Mouse (Mus musculus) gastrocnemius, postnatal 25 days (tissue): ENCODE results near the gene Osbpl9. TPM values are rescaled to one million over a fixed set of nuclear protein-coding genes. Genes with fewer than 3 reads are reported as not detected.

ENCODE experiments used
- DNase-seq: peaks from one replicate; pipeline ENCODE4 v3.0.0; 2022
- long read RNA-seq, 2 experiments: library from polyadenylated mRNA; stranded (forward); transcript quantifications; one replicate each; pipeline ENCODE4 v2.0.0; 2021
- total RNA-seq, 2 experiments: library from RNA; stranded (reverse); gene quantifications; 1 replicate in 1 of 2; 2 replicates in 1 of 2; pipeline ENCODE4 v1.2.3; 2021

Gene Osbpl9
- 10 to 100 TPM; 82.3 to 98.8 TPM for total RNA-seq
- long read RNA-seq, experiment 1, transcript Osbpl9-219 (24 exons, 2,903 nt): major isoform, 13 of 52 reads
- long read RNA-seq, experiment 1, partial matches to known transcripts: 20 of 52 reads
- long read RNA-seq, experiment 1, other reads (novel, unspliced or antisense): 12 of 52 reads
- long read RNA-seq, experiment 2, transcript Osbpl9-218 (23 exons, 2,408 nt): minor isoform, 6 of 83 reads
- long read RNA-seq, experiment 2, transcript Osbpl9-219 (24 exons, 2,903 nt): major isoform, 11 of 83 reads
- long read RNA-seq, experiment 2, transcript Osbpl9-213 (20 exons, 2,604 nt): minor isoform, 5 of 83 reads
- long read RNA-seq, experiment 2, partial matches to known transcripts: 30 of 83 reads
- long read RNA-seq, experiment 2, other reads (novel, unspliced or antisense): 27 of 83 reads

DNA sequence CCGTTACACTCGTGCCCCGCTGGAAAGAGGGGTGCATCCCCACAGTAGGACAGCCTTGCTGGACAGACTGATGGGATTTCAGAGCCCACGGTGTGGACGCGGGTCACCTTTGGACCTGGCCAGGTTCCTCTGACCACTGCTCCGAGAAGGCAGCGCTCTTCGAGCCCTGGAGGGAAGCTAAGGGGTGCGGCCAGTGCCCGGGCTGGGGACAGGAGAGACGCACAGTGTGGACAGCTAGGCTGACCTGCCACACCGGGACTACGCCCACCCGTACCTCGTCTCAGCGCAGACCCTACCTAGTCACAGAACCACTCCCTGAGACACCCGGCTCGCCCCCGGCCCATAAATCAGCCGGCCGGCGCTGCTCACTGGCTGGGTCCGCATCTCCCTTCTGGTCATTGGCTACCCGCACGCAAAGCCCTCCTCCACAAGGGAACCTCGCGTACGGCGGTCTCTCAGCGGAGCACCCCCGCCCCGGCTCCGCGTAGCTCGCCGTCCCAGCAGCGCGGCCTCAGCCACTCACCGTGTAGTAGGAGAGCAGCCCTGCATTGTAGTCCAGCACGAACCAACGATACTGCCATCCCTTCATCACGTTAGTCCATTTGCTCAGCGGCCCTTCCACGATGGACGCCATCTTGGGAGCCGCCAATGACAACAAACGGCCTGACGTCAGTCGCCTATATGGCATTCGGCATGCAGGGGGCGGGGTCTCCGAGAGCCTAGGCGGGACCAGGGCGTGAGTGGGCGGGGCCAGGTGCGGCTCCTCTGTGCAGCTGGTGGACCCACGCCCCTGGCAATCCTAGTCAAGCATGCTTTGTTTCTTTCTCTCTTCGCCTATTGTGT is at the start of gene Osbpl9:
TSS of gene Osbpl9 (minus strand) at position 691 of the 843 bp plus-strand sequence.
- peak; percentile 96 for DNase-seq

DNA sequence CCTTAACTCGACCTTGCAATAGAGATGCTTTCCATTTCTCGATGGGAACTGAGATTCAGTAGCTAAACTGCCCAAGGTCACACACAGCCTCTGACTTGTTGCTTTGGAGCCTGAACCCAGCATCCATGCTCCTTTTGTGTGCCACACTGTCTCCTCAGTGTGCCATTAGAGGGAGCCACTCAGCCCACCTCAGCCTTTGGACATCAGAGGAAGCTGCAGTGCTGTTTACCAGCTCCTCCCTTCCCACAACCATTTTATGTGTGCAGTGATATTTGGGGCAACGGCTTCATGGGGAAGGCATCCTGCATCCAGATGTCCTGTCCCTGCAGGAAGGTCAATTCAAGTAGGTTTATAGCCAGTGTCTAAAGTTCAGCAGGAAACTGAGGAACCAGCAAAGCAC is 49.5 kb upstream of the Osbpl9 start:
- DNase-seq: no peak

DNA sequence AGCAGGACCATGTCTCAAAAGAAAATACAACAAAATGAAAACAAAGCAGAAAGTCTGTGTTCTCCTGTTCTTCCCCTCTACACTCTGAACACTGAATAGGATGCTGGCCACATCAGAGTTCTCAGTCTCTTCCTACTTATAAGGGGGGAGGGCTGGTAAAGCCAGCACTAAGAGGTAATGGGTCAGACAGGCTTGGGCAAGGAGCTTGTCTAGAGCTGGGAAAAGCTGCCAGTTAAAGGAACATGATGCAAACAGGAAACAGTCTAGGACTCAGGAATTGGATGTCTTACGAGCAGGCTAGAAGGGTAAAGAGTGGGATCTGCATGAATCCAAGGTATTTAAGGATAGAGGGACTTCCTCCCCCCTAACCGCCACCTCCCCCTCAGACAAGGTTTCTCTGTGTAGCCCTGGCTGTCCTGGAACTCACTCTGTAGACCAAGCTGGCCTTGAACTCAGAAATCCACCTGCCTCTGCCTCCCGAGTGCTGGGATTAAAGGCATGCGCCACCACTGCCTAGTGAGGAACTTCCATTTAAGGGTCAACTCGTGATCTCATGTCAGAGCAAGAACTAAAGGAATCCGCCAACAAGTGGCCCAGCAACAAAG is 43.0 kb upstream of the Osbpl9 start:
- no peak for DNase-seq

DNA sequence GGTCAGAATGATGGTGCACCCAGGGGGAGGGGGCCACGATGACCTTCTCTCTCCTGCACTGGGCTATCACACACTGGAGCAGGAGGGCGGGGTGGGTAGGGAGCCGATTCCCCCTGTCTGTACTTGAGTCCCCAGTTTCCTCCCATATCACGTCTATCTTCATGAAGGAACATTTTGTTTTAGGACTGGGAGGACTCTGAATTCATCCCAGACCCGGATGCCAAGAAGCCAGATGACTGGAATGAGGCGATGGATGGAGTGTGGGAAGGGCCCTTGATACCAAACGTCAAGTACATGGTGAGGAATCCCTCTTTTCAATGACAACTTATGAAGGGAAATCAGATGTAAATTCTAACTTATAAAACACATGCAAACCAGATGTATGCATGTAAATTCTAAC is 42.4 kb upstream of the Osbpl9 start:
- no peak for DNase-seq

DNA sequence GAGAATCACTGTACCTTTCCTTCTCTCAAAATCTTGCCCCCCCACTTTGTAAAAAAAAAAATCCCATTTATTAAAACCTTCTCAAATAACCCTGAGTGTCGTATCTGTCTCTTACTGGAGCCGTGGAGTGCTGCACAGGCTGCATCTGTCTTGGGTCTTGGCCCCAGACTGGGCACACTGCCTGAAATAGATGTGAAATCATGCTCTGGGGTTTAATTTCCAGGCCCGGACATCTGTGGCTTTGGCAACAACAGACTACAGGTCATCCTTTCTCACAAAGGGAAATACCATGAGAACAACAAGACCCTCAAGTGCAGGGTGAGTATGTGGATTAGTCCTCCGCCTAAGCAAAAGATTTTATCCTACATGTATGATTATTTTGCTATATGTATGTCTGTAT is 39.9 kb upstream of the Osbpl9 start:
- peak; percentile 82 for DNase-seq

DNA sequence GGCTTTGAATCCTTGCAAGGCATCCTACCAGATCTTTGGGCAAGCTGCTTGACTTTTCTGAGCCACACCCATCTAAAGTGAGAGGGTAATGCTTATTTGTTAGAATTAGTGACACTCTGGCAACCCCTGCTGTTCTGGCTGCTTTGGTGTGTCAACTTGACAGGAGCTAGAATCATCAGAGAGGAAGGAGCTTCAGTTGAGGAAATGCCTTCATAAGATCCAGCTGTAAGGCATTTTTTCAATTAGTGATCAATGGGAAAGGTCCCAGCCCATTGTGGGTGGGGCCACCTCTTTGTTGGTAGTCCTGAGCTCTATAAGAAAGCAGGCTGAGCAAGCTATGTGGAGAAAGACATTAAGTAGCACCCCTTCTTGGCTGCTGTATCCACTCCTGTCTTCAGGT is 39.1 kb upstream of the Osbpl9 start:
- DNase-seq: no peak

DNA sequence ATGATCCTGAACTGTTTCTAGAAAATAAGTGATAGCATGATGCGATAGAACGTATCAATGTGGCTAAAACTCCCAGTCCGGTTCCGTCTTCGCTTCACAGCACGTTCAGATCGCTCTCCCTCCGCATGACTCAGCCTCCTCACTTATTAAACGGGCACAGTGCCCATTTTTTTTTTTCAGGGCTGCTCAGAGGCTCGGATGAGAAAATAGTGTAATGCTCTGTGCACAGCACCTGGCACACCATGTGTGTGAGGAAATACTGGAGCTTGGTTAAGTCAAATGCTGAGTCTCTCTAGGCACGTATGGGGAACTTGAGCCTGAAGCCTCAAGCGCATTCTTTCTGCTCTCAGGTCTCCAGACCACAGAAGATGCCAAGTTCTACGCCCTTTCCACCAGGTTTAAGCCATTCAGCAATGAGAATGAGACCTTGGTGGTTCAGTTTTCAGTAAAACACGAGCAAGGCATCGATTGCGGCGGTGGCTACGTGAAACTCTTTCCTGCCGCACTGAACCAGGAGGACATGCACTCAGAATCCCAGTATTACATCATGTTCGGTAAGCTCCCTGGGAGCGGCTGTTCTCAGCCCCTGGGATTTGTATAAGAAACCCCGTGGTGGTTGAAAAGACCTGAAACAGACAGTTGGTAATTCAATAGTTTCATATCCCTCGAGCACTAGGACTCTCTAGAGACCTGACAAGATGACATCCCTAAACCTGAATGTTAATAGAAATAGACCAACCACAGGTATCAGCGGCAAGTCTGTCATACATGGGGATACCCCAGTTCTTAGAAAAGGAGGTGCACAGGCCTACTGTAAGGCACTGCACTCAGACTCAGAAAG is 36.6 kb upstream of the Osbpl9 start:
- peak; percentile 44 for DNase-seq

DNA sequence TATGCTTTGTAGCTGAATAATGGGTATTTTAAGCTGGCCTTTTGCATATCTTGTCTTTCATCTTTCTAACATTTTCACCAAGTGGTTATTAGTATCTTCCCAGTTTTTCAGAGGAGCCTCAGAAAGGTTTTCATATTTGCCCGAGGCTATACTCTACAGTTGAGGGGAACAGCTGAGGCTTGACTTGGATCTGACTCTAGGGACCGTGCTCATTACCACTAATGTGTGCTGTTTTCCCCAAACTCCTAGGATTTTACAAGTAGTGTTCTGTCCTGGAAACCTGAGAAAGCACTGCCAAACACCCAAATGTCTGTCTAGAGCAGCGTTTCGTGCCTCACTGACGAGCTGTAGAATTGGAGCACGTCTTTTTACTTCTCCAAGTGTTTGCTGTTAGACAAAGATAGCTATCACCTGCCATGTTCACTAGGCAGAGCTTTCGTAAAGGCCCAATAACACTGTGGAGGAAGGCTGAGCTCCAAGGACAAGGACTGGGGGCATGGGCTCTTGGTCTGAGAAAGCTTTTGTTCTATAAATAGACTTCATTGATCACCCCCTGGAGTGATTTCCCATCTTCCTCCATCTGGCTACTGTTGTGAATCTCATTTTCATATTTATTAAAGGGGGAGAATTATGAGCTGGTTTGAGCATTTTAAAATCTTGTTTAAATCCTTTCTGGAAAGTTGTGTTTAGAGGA is 34.3 kb upstream of the Osbpl9 start:
- no peak for DNase-seq

DNA sequence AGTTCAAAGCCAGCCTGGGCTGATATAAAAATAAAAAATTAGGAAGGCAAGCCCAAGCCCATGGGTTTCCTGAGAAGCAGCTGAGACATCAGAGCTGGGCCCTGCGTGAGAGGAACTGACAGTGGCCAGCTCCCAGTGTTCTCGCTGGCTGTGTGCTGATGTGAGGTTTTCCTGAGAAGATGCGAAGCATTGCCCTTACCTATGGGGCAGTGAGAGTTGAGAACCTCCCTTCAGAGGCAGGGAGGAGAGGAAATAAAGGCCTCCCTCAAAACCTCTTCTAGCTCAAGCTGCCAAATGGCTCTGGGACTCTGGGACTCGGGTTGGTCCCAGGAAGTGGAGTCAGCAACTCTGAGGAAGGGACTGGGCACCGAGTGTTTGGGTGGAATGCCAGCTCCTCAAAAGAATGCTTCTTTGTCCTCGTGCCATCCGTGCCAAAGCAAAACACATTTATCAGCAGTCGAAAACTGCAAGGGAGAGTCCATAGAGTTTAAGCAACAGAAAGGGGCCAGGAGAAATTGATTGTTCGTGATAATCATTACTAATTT is 32.8 kb upstream of the Osbpl9 start:
- DNase-seq: no peak

DNA sequence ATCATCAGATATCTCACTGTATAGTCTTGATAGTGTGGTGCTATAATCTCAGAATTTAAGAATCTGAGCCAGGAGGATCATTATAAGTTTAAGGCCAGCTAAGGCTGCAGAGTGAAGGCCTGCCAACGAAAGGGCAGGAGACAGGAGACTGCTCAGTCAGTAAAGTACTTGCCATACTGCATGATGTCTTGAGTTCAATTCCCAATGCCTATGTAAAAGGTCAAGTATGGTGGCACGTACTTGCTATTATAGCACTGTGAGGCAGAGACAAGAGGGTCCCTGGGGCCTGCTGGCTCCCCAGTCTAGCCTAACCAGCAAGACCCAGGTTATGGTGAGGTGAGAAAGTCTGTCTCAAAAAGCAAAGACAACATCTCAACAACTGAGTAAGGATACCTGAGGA is 32.1 kb upstream of the Osbpl9 start, which contains the start of gene Calr4:
TSS of gene Calr4 (plus strand) at position 301 of the 400 bp plus-strand sequence.
- no peak for DNase-seq

DNA sequence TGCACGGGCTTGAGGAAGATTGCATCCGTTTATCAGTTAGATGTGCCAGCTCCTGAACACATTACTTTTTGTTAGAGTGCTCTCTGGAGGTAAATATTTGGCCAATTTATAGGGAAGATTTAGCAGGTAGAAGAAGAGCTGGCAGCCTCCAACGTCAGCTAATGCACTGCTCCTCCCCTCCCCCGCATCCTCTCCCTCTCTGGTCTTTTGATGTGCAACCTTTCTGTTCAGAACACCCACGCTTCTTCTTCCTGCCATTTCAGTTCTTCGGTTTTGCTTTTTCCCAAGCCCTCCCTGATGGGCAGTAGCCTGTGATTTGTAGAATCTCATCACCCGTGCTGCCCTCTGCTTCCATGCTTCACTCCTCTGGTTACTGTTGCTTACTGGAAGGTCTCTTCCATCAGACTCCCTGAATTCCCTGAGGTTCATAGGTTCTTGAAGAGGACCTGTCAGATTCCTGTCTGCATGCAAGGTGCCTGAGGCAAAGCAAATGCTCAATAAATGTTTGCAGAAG is 27.8 kb upstream of the Osbpl9 start:
- DNase-seq: no peak

DNA sequence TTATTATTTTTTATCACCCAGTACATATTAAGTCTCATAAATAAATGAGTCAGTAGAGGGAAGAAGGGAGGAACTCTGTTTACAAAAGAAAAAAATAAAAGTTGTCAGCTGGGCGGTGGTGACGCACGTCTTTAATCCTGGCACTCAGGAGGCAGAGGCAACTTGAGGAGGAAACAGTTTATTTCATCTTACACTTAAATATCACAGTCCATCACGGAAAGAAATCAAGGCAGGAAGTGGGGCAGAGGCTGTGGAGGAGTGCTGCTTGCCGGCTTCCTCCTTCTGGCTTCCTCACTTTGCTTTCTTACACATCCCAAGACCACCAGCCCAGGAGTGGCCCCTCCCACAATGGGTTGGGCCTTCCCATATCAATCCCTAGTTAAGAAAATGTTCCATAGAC is 24.0 kb upstream of the Osbpl9 start:
- no peak for DNase-seq

DNA sequence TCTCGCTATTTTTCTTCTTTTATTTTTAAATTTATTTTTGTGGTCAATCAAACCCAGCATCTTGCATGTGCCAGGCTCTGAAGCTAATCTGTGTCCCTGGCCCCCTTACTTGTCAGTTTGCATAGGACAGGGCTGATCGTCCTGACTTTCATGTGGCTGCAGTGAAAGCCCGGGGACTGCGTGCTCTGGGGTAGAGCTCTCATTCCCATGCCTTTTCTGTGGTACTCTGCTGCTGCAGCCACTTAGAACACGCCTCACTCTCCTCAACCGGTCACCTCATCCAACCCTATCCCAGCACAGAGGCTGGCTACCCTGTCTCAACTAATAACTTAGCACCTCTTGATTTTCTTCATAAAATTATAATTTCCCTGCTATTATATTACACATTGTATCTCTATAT is 23.5 kb upstream of the Osbpl9 start:
- no peak for DNase-seq

DNA sequence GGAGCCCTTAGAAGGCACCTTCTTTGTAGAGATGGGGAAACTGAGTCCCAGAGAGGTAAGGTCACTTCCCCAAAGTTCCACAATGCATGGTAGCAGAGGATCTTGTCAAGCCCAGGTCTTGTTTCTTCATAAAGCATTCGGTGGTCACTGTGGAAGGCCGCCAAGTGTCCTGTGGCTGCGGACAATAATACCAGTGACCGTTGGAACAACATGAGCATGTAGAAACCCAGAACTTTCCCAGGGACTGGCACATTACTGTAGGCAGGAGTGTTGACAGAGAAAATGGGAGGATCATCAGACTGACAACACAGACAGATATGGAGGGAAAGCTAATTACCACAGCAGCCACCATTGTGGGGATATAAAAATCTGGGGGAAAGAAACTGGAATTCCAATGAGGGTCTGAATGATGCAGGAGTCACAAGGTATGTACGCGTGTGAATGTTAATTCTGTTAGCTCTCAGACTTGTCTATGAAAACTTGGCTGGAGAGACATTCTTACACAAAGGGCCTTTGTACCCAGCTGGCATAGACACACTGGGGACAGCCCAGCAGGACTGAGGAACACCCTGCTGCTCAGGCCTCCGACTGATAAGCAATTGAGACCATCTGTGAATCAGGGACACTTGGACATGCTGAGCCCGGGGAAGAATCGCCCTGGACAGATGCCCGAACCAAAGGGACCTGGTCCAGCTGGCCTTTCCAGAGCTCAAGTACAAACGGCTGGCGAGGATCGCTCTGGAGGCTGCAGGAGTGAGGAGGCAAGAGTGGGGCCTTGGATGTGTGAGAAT is 22.9 kb upstream of the Osbpl9 start:
- DNase-seq: peak; percentile 92

DNA sequence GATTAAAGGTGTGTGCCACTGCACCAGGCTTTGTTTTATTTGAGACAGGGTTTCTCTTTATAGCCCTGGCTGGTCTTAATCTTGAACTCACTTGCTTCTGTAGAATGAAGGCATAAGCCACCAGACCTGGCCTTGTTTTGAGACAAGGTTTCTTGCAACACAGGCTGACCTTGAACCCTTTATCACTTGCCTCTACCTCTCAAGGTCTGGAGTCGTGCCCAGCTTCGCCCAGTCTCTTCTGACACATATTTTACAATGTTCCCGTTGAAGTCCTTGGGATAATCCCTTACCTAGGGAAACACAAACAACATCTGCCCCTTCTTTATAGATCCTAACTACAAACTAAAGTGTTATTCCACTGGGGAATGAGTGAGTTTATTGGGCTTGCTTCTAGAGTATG is 19.9 kb upstream of the Osbpl9 start:
- no peak for DNase-seq

DNA sequence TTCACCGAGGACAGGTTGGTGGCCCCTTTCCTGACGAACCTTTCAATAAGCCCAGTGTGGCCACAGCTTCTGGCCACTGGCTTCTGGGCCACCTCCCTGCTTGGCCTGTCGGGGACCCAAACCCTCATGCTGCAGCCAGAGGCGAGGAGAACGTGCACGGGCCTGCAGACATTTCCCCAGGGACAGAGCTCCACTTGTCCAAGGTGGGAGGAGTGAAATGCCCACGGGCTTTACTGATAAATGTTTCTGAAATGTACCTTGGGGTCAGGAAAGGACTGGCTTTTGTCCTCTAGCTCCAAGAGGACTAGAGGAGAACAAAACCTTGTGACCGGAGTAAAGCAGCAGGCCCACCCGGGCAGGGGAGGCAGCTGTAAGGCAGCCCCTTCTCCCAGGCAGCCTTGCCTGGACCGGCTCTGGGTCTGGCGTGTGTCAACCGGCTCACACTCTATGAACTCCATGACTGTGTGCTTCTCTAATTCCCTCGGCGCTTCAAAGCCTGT is 18.4 kb upstream of the Osbpl9 start:
- no peak for DNase-seq

DNA sequence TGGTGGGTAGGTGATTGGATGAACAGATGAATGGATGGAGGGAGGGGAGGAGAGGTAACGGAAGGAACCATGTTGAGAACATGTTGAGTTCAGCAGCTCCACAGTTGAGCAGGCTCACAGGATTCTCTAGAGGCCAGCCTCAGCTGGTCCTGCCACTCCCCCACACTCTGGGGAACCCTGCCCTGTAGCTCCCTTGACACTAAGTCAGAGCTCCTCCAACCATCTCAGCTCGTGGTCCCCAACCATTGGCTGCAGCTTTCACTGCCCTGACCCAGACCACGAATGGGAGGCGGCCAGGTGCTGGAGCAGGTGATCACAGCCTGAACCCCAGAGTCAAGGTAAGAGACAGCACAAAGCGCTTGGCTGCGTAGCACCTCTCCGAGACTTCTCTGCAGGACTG is 15.9 kb upstream of the Osbpl9 start:
- DNase-seq: no peak

DNA sequence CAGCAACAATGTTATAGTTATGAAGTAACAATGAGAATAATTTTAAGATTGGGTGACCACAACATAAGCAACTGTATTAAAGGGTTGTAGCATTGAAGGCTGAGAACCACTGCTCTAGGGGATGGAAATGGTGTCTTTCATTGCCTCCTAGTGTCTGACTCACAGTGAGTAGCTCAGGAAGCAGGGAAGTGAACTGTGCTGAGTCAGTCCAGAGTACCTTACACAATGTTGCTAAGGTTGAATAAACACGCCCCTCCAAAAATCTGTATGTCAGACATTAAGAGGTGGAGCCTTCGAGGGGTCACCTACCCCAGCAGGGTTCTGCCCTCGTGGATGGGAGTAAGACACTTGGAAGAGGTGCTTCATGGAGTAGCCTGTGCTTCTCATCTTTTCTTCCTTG is 11.9 kb upstream of the Osbpl9 start:
- no peak for DNase-seq

DNA sequence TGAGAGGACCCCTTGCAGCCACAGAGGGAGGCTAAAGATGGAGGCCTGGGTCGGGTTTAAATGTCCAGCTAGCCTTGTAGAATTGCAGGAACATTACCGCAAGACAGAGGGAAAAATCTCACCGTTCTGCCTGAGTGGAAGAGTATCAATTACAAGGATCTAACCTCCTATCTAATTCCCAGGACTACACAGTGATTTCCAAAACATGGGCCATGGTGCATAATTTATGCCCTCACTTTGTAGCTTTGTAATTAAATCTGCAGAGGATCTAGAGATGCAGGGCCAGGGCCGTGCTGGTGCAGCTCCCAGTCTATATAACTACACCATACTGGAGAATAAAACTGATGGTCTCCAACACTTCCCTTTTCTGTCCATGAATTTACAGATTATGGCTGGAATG is 8.8 kb upstream of the Osbpl9 start:
- DNase-seq: no peak

DNA sequence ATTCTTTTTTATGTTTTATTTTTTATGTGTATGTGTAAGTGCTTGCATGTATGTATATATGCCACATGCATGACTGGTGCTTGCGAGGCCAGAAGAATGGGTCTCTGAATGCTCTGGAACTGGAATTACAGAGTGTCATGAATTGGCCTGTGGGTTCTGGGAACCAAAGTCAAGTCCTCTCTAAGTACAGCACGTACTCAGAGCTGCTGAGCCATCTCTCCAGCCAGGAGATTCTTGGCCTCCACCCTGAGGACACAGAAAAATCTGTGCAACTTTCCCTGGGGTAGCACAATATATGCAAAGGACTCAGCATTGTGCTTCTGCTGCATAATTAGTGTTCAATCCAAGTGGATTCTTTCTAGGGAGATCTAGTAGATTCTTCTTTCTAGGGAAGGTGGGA is 8.2 kb upstream of the Osbpl9 start:
- peak; percentile 74 for DNase-seq
